Mouse (Mus musculus) heart, embryonic 12.5 days (tissue): Measurements from ENCODE around the gene Arf3. TPM values are rescaled to one million over a fixed set of nuclear protein-coding genes. Genes with fewer than 3 reads are reported as not detected.
A peak's percentile ranks its signal among the peaks of the same experiment; 100 is the strongest.

ENCODE experiments used
- ATAC-seq: fragments of 200-750 bp; cut with Nextera tagmentation; 2 replicates; pipeline ENCODE4 v1.8.0; 2017; ENCODE audit warnings: moderate TSS enrichment, moderate library complexity; ENCODE audit not compliant: insufficient number of reproducible peaks, low FRiP score
- H3K27ac ChIP-seq: fragments of 300-500 bp; sonication (generic); 2 replicates; pipeline ENCODE4 v1.5.1; 2016; ENCODE audit warnings: mild to moderate bottlenecking, moderate library complexity; ENCODE audit not compliant: poor library complexity, severe bottlenecking
- H3K27me3 ChIP-seq: fragments of 300-500 bp; sonication (generic); replicated peaks from 2 replicates; pipeline ENCODE4 v1.6.1; 2016; ENCODE audit warnings: mild to moderate bottlenecking, moderate library complexity
- H3K36me3 ChIP-seq: fragments of 300-500 bp; sonication (generic); 2 replicates; pipeline ENCODE4 v1.6.1; 2016; ENCODE audit warnings: mild to moderate bottlenecking, moderate library complexity
- H3K4me1 ChIP-seq: fragments of 300-500 bp; sonication (generic); replicated peaks from 2 replicates; pipeline ENCODE4 v1.6.1; 2016; ENCODE audit warnings: mild to moderate bottlenecking
- H3K4me2 ChIP-seq: fragments of 300-500 bp; sonication (generic); 2 replicates; pipeline ENCODE4 v1.6.1; 2016; ENCODE audit warnings: mild to moderate bottlenecking, moderate library complexity
- H3K4me3 ChIP-seq: fragments of 300-500 bp; sonication (generic); 2 replicates; pipeline ENCODE4 v1.5.1; 2016; ENCODE audit warnings: mild to moderate bottlenecking
- H3K9ac ChIP-seq: fragments of 300-500 bp; sonication (generic); 2 replicates; pipeline ENCODE4 v1.6.1; 2016; ENCODE audit warnings: mild to moderate bottlenecking, moderate library complexity
- H3K9me3 ChIP-seq: fragments of 300-500 bp; sonication (generic); replicated peaks from 2 replicates; pipeline ENCODE4 v1.6.1; 2016; ENCODE audit warnings: mild to moderate bottlenecking, moderate library complexity
- WGBS: fragments of 180-500 bp; shearing (Covaris S2); methylation state at CpG from one replicate; pipeline ENCODE4 v1.1.7; 2016; 5-methylcytosine and 5-hydroxymethylcytosine counted together
- polyA plus RNA-seq: library from polyadenylated mRNA; unstranded; fragments of >200 nt; fragmentation: Nextera tagmentation; extraction: Ambion mirVana; gene quantifications from 2 replicates; pipeline ENCODE4 v1.2.1, GENCODE M21; 2016

The Arf3 gene
- polyA plus RNA-seq, 1 experiment from 2014 or later: 46.3 TPM

- Histone ChIP-seq H3K36me3 (no peaks in the 10 kb centered on the region), H3K27ac (no peak overlapping the region), H3K9ac (0 out of 2 replicates have a peak overlapping the region, but pooled peaks have one; percentile 32), H3K9me3 (no peaks in the 10 kb centered on the region; the same call in 1 of the 2 replicates), H3K4me1 (peaks cover 46% of the 10 kb centered on the region), H3K4me2 (peak overlapping the region; percentile 69), H3K27me3 (peaks cover 96% of the 10 kb centered on the region), H3K4me3 (peak overlapping the region; percentile 41)
- no peak for ATAC-seq
- 2% methylated on average over 19 of the region's 19 CpGs for whole genome bisulfite sequencing
These were observed 14.1 kb upstream of the Arf3 start for GRCm38 (mm10) chr15:98777005-98777616.

- Histone ChIP-seq H3K4me3 (peak overlapping the region; percentile 34), H3K36me3 (no peaks in the 10 kb centered on the region), H3K4me1 (peaks cover 47% of the 10 kb centered on the region), H3K27ac (no peak overlapping the region), H3K9me3 (no peaks in the 10 kb centered on the region; the same call in 1 of the 2 replicates), H3K27me3 (peaks cover 96% of the 10 kb centered on the region), H3K9ac (peak overlapping the region; percentile 32; the same call in 1 of the 2 replicates), H3K4me2 (peak overlapping the region; percentile 62)
- WGBS: 1% methylated on average over 62 of the region's 62 CpGs
- ATAC-seq: no peak
These were observed 13.4 kb upstream of the Arf3 start for GRCm38 (mm10) chr15:98776280-98777004.

- Histone ChIP-seq H3K4me3 (no peak overlapping the region), H3K27me3 (peaks cover 95% of the 10 kb centered on the region), H3K4me2 (no peak overlapping the region), H3K4me1 (peaks cover 44% of the 10 kb centered on the region), H3K9ac (no peak overlapping the region), H3K27ac (no peak overlapping the region), H3K36me3 (no peaks in the 10 kb centered on the region), H3K9me3 (no peaks in the 10 kb centered on the region; the same call in 1 of the 2 replicates)
- 2% methylated on average over 5 of the region's 5 CpGs for WGBS
- no peak for ATAC-seq
These were observed 12.5 kb upstream of the Arf3 start for GRCm38 (mm10) chr15:98775533-98775932.

GRCm38 (mm10) chr15:98774096-98774495, 11.1 kb upstream of the Arf3 start:
- H3K4me3 ChIP-seq: 0 out of 2 replicates have a peak overlapping the region, but pooled peaks have one; percentile 3
- H3K27ac ChIP-seq: no peak overlapping the region
- H3K4me1 ChIP-seq: peaks cover 36% of the 10 kb centered on the region
- H3K4me2 ChIP-seq: 0 out of 2 replicates have a peak overlapping the region, but pooled peaks have one; percentile 0
- peaks cover 94% of the 10 kb centered on the region for H3K27me3 ChIP-seq
- no peak for ATAC-seq
- no peaks in the 10 kb centered on the region; the same call in 1 of the 2 replicates for H3K9me3 ChIP-seq
- WGBS: 10% methylated on average over 15 of the region's 15 CpGs
- H3K9ac ChIP-seq: no peak overlapping the region
- no peaks in the 10 kb centered on the region for H3K36me3 ChIP-seq

- WGBS: 3% methylated on average over 36 of the region's 36 CpGs
- H3K27ac ChIP-seq: no peak overlapping the region
- no peak for ATAC-seq
- H3K9ac ChIP-seq: peak overlapping the region; percentile 61
- no peaks in the 10 kb centered on the region; the same call in 1 of the 2 replicates for H3K9me3 ChIP-seq
- H3K4me3 ChIP-seq: peak overlapping the region; percentile 41
- peaks cover 93% of the 10 kb centered on the region for H3K27me3 ChIP-seq
- H3K4me1 ChIP-seq: peaks cover 22% of the 10 kb centered on the region
- H3K36me3 ChIP-seq: no peaks in the 10 kb centered on the region
- H3K4me2 ChIP-seq: peak overlapping the region; percentile 71
These were observed 9.6 kb upstream of the Arf3 start for GRCm38 (mm10) chr15:98772511-98773211.

- H3K27ac ChIP-seq: no peak overlapping the region
- no peaks in the 10 kb centered on the region for H3K36me3 ChIP-seq
- no peaks in the 10 kb centered on the region; the same call in 1 of the 2 replicates for H3K9me3 ChIP-seq
- no peak for ATAC-seq
- H3K9ac ChIP-seq: peak overlapping the region; percentile 61
- peaks cover 86% of the 10 kb centered on the region for H3K27me3 ChIP-seq
- H3K4me2 ChIP-seq: peak overlapping the region; percentile 71
- H3K4me1 ChIP-seq: peaks cover 14% of the 10 kb centered on the region
- H3K4me3 ChIP-seq: peak overlapping the region; percentile 41
- WGBS: 6% methylated on average over 12 of the region's 12 CpGs
These were observed 8.9 kb upstream of the Arf3 start for GRCm38 (mm10) chr15:98771813-98772425.

- H3K27ac ChIP-seq: no peak overlapping the region
- ATAC-seq: no peak
- no peak overlapping the region for H3K4me2 ChIP-seq
- H3K36me3 ChIP-seq: no peaks in the 10 kb centered on the region
- no peak overlapping the region for H3K4me3 ChIP-seq
- peaks cover 10% of the 10 kb centered on the region for H3K4me1 ChIP-seq
- 22% methylated on average over 5 of the region's 5 CpGs for WGBS
- peaks cover 65% of the 10 kb centered on the region for H3K27me3 ChIP-seq
- H3K9ac ChIP-seq: no peak overlapping the region
- H3K9me3 ChIP-seq: no peaks in the 10 kb centered on the region
These were observed 5.2 kb upstream of the Arf3 start for GRCm38 (mm10) chr15:98768259-98768658.

GRCm38 (mm10) chr15:98765929-98766328, 2.9 kb upstream of the Arf3 start:
- 66% methylated on average over 4 of the region's 4 CpGs for WGBS
- Histone ChIP-seq H3K4me3 (no peak overlapping the region), H3K27ac (no peak overlapping the region), H3K4me2 (no peak overlapping the region), H3K9me3 (no peaks in the 10 kb centered on the region), H3K4me1 (peaks cover 16% of the 10 kb centered on the region), H3K36me3 (no peaks in the 10 kb centered on the region), H3K9ac (no peak overlapping the region), H3K27me3 (peaks cover 43% of the 10 kb centered on the region)
- no peak for ATAC-seq

- peaks cover 23% of the 10 kb centered on the region for H3K36me3 ChIP-seq
- WGBS: under 1% methylated on average over 24 of the region's 24 CpGs
- peak; percentile 81 for ATAC-seq
- H3K4me2 ChIP-seq: peak overlapping the region; percentile 87
- H3K4me1 ChIP-seq: peaks cover 16% of the 10 kb centered on the region
- no peaks in the 10 kb centered on the region for H3K9me3 ChIP-seq
- H3K4me3 ChIP-seq: peak overlapping the region; percentile 87
- peak overlapping the region; percentile 90 for H3K9ac ChIP-seq
- H3K27me3 ChIP-seq: peaks cover 13% of the 10 kb centered on the region
- peak overlapping the region; percentile 66 for H3K27ac ChIP-seq
These were observed 803 bp downstream of the Arf3 start for GRCm38 (mm10) chr15:98762201-98762621.

GRCm38 (mm10) chr15:98754125-98754524, 8.9 kb downstream of the Arf3 start:
- no peak for ATAC-seq
- H3K36me3 ChIP-seq: peaks cover 32% of the 10 kb centered on the region

More at GRCm38 (mm10) chr15:98754125-98754524, 8.9 kb downstream of the Arf3 start:
- WGBS: 62% methylated on average over 2 of the region's 2 CpGs
- Histone ChIP-seq H3K27me3 (no peaks in the 10 kb centered on the region), H3K4me2 (no peak overlapping the region), H3K4me3 (no peak overlapping the region), H3K27ac (no peak overlapping the region), H3K9ac (no peak overlapping the region), H3K4me1 (0 out of 2 replicates have a peak, but pooled peaks cover 11% of the 10 kb centered on the region), H3K9me3 (no peaks in the 10 kb centered on the region)
